Mouse (Mus musculus): Measurements from ENCODE around the gene Acad11.

DNA sequence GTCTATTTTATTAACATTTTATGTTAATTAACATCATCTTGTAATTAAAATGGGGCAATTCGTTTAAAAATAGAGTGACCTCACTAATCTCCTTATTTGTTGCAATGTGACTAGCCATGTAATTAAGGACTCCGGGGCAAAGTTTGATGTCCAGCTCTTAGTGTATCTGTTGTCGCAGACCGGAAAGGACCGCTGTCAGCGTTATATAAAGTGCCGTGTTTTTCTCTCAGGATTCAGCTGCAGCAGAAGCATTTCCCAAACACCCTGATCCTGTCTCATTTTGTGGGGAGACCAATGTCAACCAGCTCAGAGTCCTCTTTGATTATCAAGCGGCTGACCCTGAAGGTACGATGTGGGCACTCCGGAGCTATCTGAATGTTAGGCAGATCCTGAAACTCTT, 42.2 kb upstream of the Acad11 start:
- no peak for TF ChIP-seq POLR2A (IDR thresholded peaks at IDR 0.05; ENCODE audit: insufficient read length, low read depth)
- no peak for TF ChIP-seq POLR2AphosphoS2 (IDR thresholded peaks at IDR 0.05; ENCODE audit: insufficient read length, low read depth)
- no peak for TF ChIP-seq USF1 (IDR thresholded peaks at IDR 0.05; ENCODE audit: low read depth)
